Mouse (Mus musculus): ENCODE measurements around the gene Tstd2.

GRCm38 (mm10) chr4:46094916-46095825 lies 43.3 kb downstream of the Tstd2 start:
- no peak for TF ChIP-seq ZC3H11A (IDR thresholded peaks at IDR 0.05; ENCODE audit: borderline replicate concordance, low read depth, low read length)
- no peak for TF ChIP-seq MAFK (IDR thresholded peaks at IDR 0.05; ENCODE audit: insufficient read depth, low read depth, low read length)
- no peak for TF ChIP-seq CHD2 (IDR thresholded peaks at IDR 0.05; ENCODE audit: low read depth, low read length)

Data from ES-E14 (cell line).